Mouse (Mus musculus) kidney, postnatal 0 days (tissue): ENCODE measurements around the gene Zfp36l2. TPM values are rescaled to one million over a fixed set of nuclear protein-coding genes. Genes with fewer than 3 reads are reported as not detected.

Source experiments
- ATAC-seq: fragments of 200-750 bp; cut with Nextera tagmentation; replicated peaks from 2 replicates; pipeline ENCODE4 v1.8.0; 2017; ENCODE audit warnings: low read depth, moderate number of reproducible peaks, moderate TSS enrichment, moderate library complexity; ENCODE audit not compliant: low FRiP score
- DNase-seq: peaks from one replicate; pipeline ENCODE4 v3.0.0-alpha.2; 2016; ENCODE audit warnings: low spot score
- H3K27ac ChIP-seq: fragments of 300-500 bp; sonication (generic); 2 replicates; pipeline ENCODE4 v1.5.1; 2014; ENCODE audit warnings: mild to moderate bottlenecking
- H3K27me3 ChIP-seq: fragments of 300-500 bp; sonication (generic); 2 replicates; pipeline ENCODE4 v1.6.1; 2014; ENCODE audit warnings: low read length, mixed read lengths; ENCODE audit not compliant: insufficient read depth
- H3K36me3 ChIP-seq: fragments of 300-500 bp; sonication (generic); 2 replicates; pipeline ENCODE4 v1.6.1; 2014; ENCODE audit warnings: low read length, mixed read lengths; ENCODE audit not compliant: insufficient read depth
- H3K4me1 ChIP-seq: fragments of 300-500 bp; sonication (generic); replicated peaks from 2 replicates; pipeline ENCODE4 v1.6.1; 2014; ENCODE audit warnings: antibody characterized with exemption, low read length, mixed read lengths; ENCODE audit not compliant: insufficient read depth
- H3K4me2 ChIP-seq: fragments of 300-500 bp; sonication (generic); 2 replicates; pipeline ENCODE4 v1.6.1; 2014; ENCODE audit warnings: mild to moderate bottlenecking, low read length, moderate library complexity, mixed read lengths
- H3K4me3 ChIP-seq: fragments of 300-500 bp; sonication (generic); replicated peaks from 2 replicates; pipeline ENCODE4 v1.5.1; 2014; ENCODE audit warnings: low read depth, low read length
- H3K9ac ChIP-seq: fragments of 300-500 bp; sonication (generic); 2 replicates; pipeline ENCODE4 v1.6.1; 2014; ENCODE audit warnings: low read depth, low read length
- H3K9me3 ChIP-seq: fragments of 300-500 bp; sonication (generic); replicated peaks from 2 replicates; pipeline ENCODE4 v1.6.1; 2016; ENCODE audit warnings: low read length, inconsistent platforms, mixed read lengths
- CTCF ChIP-seq: IDR thresholded peaks from 2 replicates; pipeline ENCODE4 v1.5.1; 2016; ENCODE audit warnings: antibody characterized with exemption, low read depth, mild to moderate bottlenecking, moderate library complexity
- WGBS: fragments of 180-500 bp; shearing (Covaris S2); extraction: QIAGEN DNeasy Blood & Tissue Kit; methylation state at CpG from one replicate; pipeline ENCODE4 v1.1.7; 2014; 5-methylcytosine and 5-hydroxymethylcytosine counted together
- polyA plus RNA-seq: library from polyadenylated mRNA; unstranded; fragments of >200 nt; fragmentation: Nextera tagmentation; extraction: Ambion mirVana; gene quantifications from 2 replicates; pipeline ENCODE4 v1.2.1, GENCODE M21; 2015

Zfp36l2 gene
- polyA plus RNA-seq, 1 experiment from 2014 or later, result 21.3 TPM

GRCm38 (mm10) chr17:84136217-84136616 lies 51.5 kb downstream of the Zfp36l2 start:
- H3K9ac ChIP-seq, result no peak overlapping the region
- no peaks in the 10 kb centered on the region for H3K27me3 ChIP-seq
- peak overlapping the region; percentile 75 for H3K27ac ChIP-seq
- H3K4me3 ChIP-seq, result no peak overlapping the region
- no peaks in the 10 kb centered on the region for H3K9me3 ChIP-seq
- no peak overlapping the region for H3K4me2 ChIP-seq
- H3K36me3 ChIP-seq, result no peaks in the 10 kb centered on the region
- peak; percentile 5; the same call in 1 of the 2 replicates for ATAC-seq
- peaks cover 23% of the 10 kb centered on the region; the same call in 1 of the 2 replicates for H3K4me1 ChIP-seq
- DNase-seq, result no peak
- no peak for TF ChIP-seq CTCF
- WGBS, result 82% methylated on average over 4 of the region's 4 CpGs

GRCm38 (mm10) chr17:84135243-84135642 lies 52.5 kb downstream of the Zfp36l2 start:
- Histone ChIP-seq H3K36me3 (no peaks in the 10 kb centered on the region), H3K27me3 (no peaks in the 10 kb centered on the region), H3K9me3 (no peaks in the 10 kb centered on the region), H3K4me3 (no peak overlapping the region), H3K9ac (no peak overlapping the region), H3K27ac (no peak overlapping the region), H3K4me1 (peaks cover 23% of the 10 kb centered on the region; the same call in 1 of the 2 replicates), H3K4me2 (no peak overlapping the region)
- DNase-seq, result no peak
- no peak for ATAC-seq
- no peak for TF ChIP-seq CTCF
- 53% methylated on average over 7 of the region's 7 CpGs for WGBS
